Mouse (Mus musculus) heart, postnatal 25 days (tissue): ENCODE results near the gene Phactr2. TPM values are rescaled to one million over a fixed set of nuclear protein-coding genes. Genes with fewer than 3 reads are reported as not detected.
A peak's percentile ranks its signal among the peaks of the same experiment; 100 is the strongest.

Experiments used
- DNase-seq: peaks from one replicate; pipeline ENCODE4 v3.0.0; 2022; ENCODE audit warnings: low spot score
- intact Hi-C: fragments of 180-260 bp; cut with DNase I; formaldehyde crosslinking; loops from one replicate; pipeline ENCODE4 v1.15.1; 2025
- total RNA-seq, 2 experiments: library from RNA; stranded (reverse); gene quantifications; 2 replicates each; pipeline ENCODE4 v1.2.3; 2021

Phactr2 gene
- total RNA-seq, 2 experiments from 2014 or later = 45.0 to 51.5 TPM

DNA sequence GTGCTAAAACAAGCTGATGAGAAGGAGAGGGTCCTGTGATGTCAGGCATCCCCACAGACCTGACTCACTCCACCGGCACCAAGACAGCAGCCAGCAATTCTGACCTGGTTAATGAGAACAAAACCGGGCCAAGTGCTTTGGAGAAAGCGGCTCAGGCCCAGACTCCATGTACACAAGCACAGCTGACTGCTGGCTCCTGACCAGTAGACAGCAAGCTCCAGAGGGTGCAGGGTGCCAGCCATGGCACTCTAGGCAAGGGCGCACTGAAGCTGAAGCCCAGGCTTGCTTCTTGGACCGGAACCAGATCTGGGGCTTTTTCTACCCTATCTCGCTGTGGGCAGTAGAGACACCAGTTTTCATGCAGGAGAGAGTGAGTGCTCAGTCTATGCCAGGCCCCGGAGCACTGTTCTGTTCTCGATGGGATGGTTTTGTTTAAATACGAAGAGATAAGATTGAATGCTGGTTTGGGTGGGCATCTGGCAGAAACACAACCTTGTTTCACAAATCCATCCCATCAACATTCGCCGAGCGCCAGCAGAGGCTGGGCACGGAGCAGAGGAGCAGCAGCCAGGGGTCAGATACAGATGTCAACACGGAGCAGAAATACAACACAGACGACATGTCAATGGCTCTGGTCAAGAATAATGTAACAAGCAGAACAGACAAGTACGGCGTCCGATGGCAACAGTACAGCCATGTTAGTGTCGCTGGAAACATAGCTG is 61.8 kb downstream of the Phactr2 start:
- intact Hi-C loops = loop anchor here (10.0 kb wide), 1 partner anchor 138 kb away; no protein-coding TSS in a partner anchor
- DNase-seq = peak; percentile 47

- no peak for DNase-seq
- intact Hi-C loops = loop anchor here (10.0 kb wide), 1 partner anchor 136 kb away; no protein-coding TSS in a partner anchor
Measured at GRCm38 (mm10) chr10:13411056-13411455, 63.2 kb downstream of the Phactr2 start.

DNA sequence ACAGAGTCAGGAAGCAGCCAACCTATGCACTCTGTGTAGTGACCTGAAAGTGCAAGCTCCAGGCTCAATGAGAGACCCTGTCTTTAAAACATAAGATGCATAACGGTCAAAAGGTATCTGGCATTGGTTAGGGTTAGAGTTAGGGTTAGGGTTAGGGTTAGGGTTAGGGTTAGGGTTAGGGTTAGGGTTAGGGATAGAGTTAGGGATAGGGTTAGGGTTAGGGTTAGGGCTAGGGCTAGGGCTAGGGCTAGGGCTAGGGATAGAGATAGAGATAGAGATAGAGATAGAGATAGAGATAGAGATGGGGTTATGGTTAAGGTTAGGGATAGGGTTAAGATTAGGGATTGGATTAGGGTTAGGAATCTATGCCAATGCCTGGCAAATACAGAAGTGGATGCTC is 72.2 kb downstream of the Phactr2 start:
- no peak for DNase-seq

GRCm38 (mm10) chr10:13395753-13396152 is 78.5 kb downstream of the Phactr2 start:
- intact Hi-C loops = no loop called here
- no peak for DNase-seq

More for the DNA sequence above, 72.2 kb downstream of the Phactr2 start:
- intact Hi-C loops = no loop called here

DNA sequence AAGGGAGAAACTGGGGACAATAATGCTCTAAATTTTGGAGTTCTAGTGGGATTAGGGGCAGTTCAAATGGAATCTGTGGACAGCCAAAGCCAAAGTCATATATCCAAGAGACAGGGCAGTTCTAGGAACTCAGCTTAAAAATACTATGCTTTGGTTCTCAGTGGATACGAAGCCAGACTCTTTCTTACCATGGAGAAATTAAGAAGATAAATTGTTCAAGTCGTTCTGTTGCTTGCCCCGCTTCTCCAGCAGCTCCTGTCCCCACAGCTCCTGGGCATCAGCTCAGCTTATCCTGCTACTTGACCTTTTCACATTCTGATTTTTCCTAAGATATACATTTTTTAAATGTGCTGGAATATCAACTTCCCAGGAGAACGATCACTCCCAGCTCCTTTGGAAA is 80.2 kb downstream of the Phactr2 start:
- DNase-seq = no peak
- intact Hi-C loops = no loop called here

GRCm38 (mm10) chr10:13388116-13388922 is 85.9 kb downstream of the Phactr2 start:
- peak; percentile 12 for DNase-seq
- intact Hi-C loops = no loop called here

DNA sequence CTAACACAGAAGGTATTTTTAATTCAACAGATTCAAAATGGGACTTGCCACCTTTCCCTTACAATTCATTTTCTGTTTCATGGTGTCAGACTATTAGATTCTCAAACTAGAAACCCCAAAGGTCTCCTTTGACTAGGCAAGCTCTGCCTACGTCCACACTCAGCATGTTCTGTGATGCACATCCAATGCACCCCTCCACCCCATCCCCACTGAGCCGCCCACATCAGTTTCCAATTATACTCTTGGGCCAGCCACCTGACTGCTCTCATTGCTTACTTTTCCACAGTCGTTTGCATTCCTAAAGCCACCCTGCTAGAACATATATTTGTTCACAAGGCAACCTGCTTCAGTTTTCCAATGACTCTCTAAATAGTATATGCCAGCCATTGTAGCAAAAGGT is 89.3 kb downstream of the Phactr2 start:
- DNase-seq = no peak
- intact Hi-C loops = no loop called here

- no peak for DNase-seq
- intact Hi-C loops = no loop called here
Measured at GRCm38 (mm10) chr10:13377895-13378294, 96.3 kb downstream of the Phactr2 start.

GRCm38 (mm10) chr10:13376428-13377260 is 97.6 kb downstream of the Phactr2 start:
- no peak for DNase-seq
- intact Hi-C loops = no loop called here

GRCm38 (mm10) chr10:13375820-13376219 is 98.4 kb downstream of the Phactr2 start:
- intact Hi-C loops = no loop called here

GRCm38 (mm10) chr10:13369581-13370375 is 104.4 kb downstream of the Phactr2 start:
- intact Hi-C loops = no loop called here
- DNase-seq = no peak

More at GRCm38 (mm10) chr10:13375820-13376219, 98.4 kb downstream of the Phactr2 start:
- DNase-seq = no peak

- no peak for DNase-seq
- intact Hi-C loops = no loop called here
Measured at GRCm38 (mm10) chr10:13364286-13364580, 110.0 kb downstream of the Phactr2 start.

DNA sequence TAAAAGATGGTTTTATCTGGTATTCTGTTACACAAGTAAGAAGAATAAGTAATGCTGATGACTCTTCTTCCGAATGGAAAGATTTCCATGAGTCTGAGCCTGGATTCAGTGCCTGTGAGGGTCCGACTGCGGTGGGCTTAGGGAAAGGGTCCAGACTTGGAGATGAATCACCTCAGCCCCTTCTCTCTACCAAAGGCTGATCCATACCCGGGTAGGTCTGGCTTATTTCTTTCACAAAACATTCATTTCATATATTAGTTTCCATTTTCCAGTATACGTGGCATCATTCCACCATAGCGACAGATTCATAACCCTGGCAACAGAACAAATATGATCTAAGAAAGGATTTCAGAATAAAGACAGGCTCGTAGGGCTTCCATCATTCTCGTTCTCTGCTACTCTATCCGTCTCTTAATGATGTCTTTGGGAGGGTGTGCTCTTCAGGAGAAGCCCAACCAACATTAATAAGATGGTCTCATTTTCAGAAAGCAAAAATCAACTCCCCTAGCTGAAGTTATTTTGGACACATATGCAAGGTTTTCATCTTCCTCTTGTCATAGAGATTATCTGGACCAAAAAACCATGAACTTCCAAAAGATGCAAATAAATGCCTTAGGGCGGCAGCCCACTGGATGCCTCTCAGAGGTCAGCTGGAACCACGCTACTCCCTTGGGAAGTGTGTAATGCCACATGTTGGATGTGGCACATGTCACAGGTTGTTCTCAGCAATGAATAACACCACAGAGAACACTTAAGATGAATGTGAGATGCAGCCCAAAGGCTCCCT is 110.5 kb downstream of the Phactr2 start:
- DNase-seq = no peak
- intact Hi-C loops = no loop called here

DNA sequence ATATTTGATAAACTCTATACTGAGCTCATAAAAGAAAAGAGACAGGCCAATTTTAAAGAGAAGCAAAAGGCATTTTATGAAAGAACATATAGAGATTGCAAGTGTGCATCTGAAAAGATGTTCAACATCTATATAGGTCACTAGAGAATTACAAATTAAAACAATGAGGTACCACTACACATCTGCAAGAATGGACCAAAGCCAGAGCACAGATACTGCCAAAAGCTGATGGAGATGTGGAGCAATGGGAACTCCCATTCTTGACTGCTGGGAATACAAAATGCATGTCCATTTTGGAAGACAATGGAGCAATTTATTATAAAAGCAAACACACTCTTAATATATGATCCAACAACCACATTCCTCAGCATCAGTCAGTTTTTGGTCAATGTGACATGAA is 113.3 kb downstream of the Phactr2 start:
- no peak for DNase-seq
- intact Hi-C loops = no loop called here

GRCm38 (mm10) chr10:13359846-13360245 is 114.4 kb downstream of the Phactr2 start:
- intact Hi-C loops = no loop called here

GRCm38 (mm10) chr10:13358679-13359078 is 115.5 kb downstream of the Phactr2 start:
- intact Hi-C loops = no loop called here
- no peak for DNase-seq

More at GRCm38 (mm10) chr10:13359846-13360245, 114.4 kb downstream of the Phactr2 start:
- no peak for DNase-seq

DNA sequence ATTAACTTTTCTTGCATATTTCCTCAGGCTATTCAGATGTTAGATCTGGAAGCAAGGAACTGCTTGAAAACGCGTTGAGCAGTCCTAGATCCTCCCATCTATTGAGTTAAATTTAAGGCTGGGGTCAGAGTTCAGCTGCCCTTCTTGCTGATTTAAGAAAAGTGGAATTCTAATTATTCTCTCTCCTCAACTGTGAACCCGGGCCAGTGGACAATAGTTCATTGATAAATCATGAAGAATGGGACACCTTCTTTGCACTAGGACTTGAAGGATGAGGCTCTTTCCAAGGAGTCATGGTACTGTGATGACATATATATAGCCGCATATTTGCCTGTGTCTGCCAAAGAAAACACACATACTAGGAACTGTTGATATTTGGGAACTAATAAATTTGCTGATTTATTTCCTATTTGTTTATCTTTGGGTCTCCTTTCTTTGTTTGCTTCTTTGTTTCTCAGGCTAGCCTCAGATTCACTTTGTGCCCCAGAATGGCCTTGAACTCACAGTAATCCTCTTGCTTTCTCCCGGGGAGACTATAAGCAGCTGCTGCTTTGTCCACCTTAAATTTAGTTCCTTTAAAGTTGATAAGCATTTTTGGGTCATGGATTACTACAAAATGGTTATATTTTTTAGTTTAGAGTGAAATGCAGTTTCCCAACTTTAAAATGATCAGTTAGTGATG is 127.5 kb downstream of the Phactr2 start:
- intact Hi-C loops = no loop called here
- DNase-seq = no peak

GRCm38 (mm10) chr10:13340583-13340982 is 133.6 kb downstream of the Phactr2 start:
- intact Hi-C loops = no loop called here

More at GRCm38 (mm10) chr10:13340583-13340982, 133.6 kb downstream of the Phactr2 start:
- DNase-seq = no peak
